Mouse (Mus musculus) stomach, embryonic 14.5 days (tissue): ENCODE results near the gene Gm37240. TPM values are rescaled to one million over a fixed set of nuclear protein-coding genes. Genes with fewer than 3 reads are reported as not detected.

ENCODE experiments used
- ATAC-seq: fragments of 200-750 bp; cut with Nextera tagmentation; 2 replicates; pipeline ENCODE4 v1.8.0; 2017; ENCODE audit warnings: low read depth, moderate TSS enrichment; ENCODE audit not compliant: insufficient number of reproducible peaks, insufficient read depth, low FRiP score
- H3K27ac ChIP-seq: fragments of 300-500 bp; sonication (generic); 2 replicates; pipeline ENCODE4 v1.5.1; 2014; ENCODE audit warnings: mild to moderate bottlenecking, low read length, moderate library complexity, mixed read lengths
- H3K27me3 ChIP-seq: fragments of 300-500 bp; sonication (generic); 2 replicates; pipeline ENCODE4 v1.6.1; 2014; ENCODE audit warnings: low read length, control low read depth, mixed read lengths; ENCODE audit not compliant: control insufficient read depth, insufficient read depth
- H3K36me3 ChIP-seq: fragments of 300-500 bp; sonication (generic); 2 replicates; pipeline ENCODE4 v1.6.1; 2014; ENCODE audit warnings: mild to moderate bottlenecking, control low read depth, low read length, moderate library complexity, mixed read lengths; ENCODE audit not compliant: control insufficient read depth, insufficient read depth
- H3K4me1 ChIP-seq: fragments of 300-500 bp; sonication (generic); 2 replicates; pipeline ENCODE4 v1.6.1; 2014; ENCODE audit warnings: low read length, control low read depth, mixed read lengths; ENCODE audit not compliant: control insufficient read depth, insufficient read depth
- H3K4me2 ChIP-seq: fragments of 300-500 bp; sonication (generic); replicated peaks from 2 replicates; pipeline ENCODE4 v1.6.1; 2014; ENCODE audit warnings: low read depth, low read length, control low read depth
- H3K4me3 ChIP-seq: fragments of 300-500 bp; sonication (generic); 2 replicates; pipeline ENCODE4 v1.5.1; 2014; ENCODE audit warnings: low read depth, low read length, control low read depth
- H3K9ac ChIP-seq: fragments of 300-500 bp; sonication (generic); replicated peaks from 2 replicates; pipeline ENCODE4 v1.6.1; 2014; ENCODE audit warnings: low read depth, mild to moderate bottlenecking, control low read depth, low read length, moderate library complexity, mixed read lengths
- H3K9me3 ChIP-seq: fragments of 300-500 bp; sonication (generic); 2 replicates; pipeline ENCODE4 v1.6.1; 2016; ENCODE audit warnings: low read depth, low read length, control low read depth; ENCODE audit not compliant: control insufficient read depth
- WGBS: fragments of 180-500 bp; shearing (Covaris S2); extraction: QIAGEN DNeasy Blood & Tissue Kit; methylation state at CpG from one replicate; pipeline ENCODE4 v1.1.7; 2014; 5-methylcytosine and 5-hydroxymethylcytosine counted together
- polyA plus RNA-seq: library from polyadenylated mRNA; unstranded; fragments of >200 nt; fragmentation: Nextera tagmentation; extraction: Ambion mirVana; gene quantifications from 2 replicates; pipeline ENCODE4 v1.2.1, GENCODE M21; 2014

Gene Gm37240
- polyA plus RNA-seq, 1 experiment from 2014 or later: 9.6 TPM

DNA sequence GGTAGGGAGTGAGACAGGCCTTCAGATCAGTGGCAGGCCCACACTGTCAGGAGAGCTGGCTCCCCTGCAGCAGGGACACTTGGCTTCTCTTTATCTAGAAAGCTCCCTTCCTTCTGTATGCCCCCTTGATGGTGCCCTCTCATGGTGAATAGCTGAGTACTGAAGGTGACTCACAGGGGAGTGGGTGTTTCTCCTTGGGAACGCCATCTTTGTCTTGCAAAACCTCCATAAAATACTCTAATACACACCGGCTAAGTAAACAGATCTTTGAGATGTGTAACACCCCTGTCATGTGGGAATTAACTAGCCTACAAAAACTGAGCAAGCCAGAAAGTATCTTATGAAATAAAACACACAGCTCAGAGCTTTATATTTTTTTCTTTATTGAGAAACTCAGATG lies 510.8 kb downstream of the Gm37240 start:
- 55% methylated on average over 2 of the region's 2 CpGs for WGBS
- H3K9me3 ChIP-seq: no peaks in the 10 kb centered on the region
- no peaks in the 10 kb centered on the region for H3K27me3 ChIP-seq
- H3K4me2 ChIP-seq: no peak overlapping the region
- no peak overlapping the region for H3K9ac ChIP-seq
- H3K36me3 ChIP-seq: no peaks in the 10 kb centered on the region
- ATAC-seq: no peak
- H3K27ac ChIP-seq: no peak overlapping the region
- H3K4me1 ChIP-seq: no peaks in the 10 kb centered on the region
- no peak overlapping the region for H3K4me3 ChIP-seq

DNA sequence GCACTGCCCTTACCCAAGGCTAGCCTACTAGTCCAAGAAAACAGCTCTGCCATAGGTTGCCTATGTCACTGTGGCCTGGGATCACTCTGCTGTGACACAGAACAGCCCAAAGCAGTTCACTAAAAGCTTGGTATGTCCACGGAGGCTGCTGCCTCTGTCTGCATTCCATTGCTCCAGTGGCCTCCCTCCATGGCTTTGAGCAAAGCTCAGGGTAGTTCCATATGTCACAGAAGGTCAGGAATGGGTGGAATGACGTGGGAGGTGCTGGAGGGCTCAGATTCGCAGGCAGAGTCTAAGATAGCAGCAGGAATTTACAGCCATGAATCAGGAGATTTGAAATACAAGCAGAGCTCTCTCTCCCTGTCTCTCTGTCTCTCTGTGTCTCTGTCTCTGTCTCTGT lies 514.3 kb downstream of the Gm37240 start:
- WGBS: 6% methylated on average over 3 of the region's 3 CpGs
- Histone ChIP-seq H3K4me2 (no peak overlapping the region), H3K4me3 (no peak overlapping the region), H3K27ac (no peak overlapping the region), H3K4me1 (no peaks in the 10 kb centered on the region), H3K36me3 (no peaks in the 10 kb centered on the region), H3K27me3 (no peaks in the 10 kb centered on the region), H3K9ac (no peak overlapping the region), H3K9me3 (no peaks in the 10 kb centered on the region)
- ATAC-seq: no peak

DNA sequence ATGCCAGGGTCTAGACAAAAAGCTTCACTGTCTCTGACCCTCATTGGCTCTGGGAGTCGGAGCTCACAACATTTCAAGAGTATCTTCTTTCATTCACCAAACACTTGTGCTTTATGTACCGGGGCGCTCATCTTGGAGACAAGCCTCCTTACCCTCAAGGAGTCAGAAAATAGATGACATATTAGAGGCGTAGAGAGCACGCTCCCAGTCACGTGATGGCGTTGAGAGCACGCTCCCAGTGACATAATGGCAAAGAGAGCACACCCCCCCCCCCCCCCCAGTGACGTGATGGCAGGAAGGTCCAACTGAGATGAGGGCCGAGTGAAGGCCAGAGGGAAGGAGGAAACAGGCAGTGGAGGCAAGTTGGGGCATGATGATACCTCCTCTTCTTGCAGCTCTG lies 517.5 kb downstream of the Gm37240 start:
- no peak overlapping the region for H3K9ac ChIP-seq
- ATAC-seq: no peak
- no peak overlapping the region for H3K27ac ChIP-seq
- WGBS: 91% methylated on average over 9 of the region's 10 CpGs
- no peaks in the 10 kb centered on the region for H3K4me1 ChIP-seq
- H3K27me3 ChIP-seq: no peaks in the 10 kb centered on the region
- H3K9me3 ChIP-seq: no peaks in the 10 kb centered on the region
- no peak overlapping the region for H3K4me3 ChIP-seq
- no peak overlapping the region for H3K4me2 ChIP-seq
- H3K36me3 ChIP-seq: no peaks in the 10 kb centered on the region

DNA sequence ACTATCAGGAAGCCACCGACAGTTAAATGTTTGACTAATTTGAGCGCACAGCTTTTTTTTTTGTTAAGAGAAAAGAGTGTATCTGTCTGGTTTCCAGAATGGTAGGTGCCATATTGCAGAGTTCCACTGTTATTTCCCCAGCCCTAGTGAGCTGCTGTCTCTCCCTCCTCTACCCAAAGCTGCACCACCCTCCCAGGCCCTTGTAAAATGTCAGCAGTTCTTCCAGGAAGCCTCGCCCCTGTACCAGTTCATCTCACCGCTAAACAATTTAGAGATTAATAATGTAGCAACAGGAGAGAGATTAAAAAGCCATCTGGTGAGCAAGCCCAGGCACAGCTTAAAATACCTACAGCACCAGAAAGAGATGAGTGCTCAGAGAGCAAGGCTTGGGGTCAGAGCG lies 518.2 kb downstream of the Gm37240 start:
- ATAC-seq: no peak

DNA sequence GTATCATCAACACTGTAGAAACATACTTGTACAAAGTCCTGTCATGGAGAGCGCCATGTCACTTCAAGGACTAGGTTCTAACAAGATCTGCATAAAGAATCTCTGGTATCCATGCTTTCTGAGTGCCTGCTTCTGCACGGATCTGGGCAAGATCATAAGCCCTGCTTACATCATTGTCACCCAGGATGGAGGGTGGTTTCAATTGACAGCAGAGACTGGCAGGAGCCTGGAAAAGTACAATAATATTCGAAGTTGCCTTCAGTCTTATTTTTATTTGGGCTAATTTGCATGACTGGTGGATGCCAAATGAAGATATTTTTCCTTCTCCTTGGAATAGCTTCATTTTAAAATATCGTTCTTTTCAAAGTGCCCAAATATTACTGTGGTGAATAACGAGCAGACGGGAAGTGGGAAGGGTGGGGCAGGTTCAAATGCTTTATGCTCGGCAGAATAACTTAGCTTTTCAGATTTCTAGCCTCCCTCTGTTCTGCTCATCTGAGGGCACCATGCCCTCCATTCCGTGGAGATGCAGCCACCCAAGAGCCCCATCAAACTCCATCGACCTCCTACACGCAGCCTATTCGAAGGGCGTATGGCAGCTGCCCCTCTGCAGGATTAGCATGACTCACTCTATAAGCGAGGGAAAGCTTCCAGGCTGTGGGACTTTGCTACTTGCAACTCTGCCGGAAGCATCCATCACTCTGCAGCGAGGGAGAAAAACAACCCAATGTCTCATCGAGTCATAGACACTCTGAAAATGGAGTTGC lies 518.8 kb downstream of the Gm37240 start:
- Histone ChIP-seq H3K27me3 (no peaks in the 10 kb centered on the region), H3K4me3 (no peak overlapping the region), H3K36me3 (no peaks in the 10 kb centered on the region), H3K4me1 (no peaks in the 10 kb centered on the region), H3K4me2 (no peak overlapping the region), H3K9me3 (no peaks in the 10 kb centered on the region), H3K9ac (no peak overlapping the region), H3K27ac (no peak overlapping the region)
- 59% methylated on average over 16 of the region's 16 CpGs for WGBS
- no peak for ATAC-seq

More for the DNA sequence above, 518.2 kb downstream of the Gm37240 start:
- H3K27ac ChIP-seq: no peak overlapping the region
- no peaks in the 10 kb centered on the region for H3K36me3 ChIP-seq
- no peak overlapping the region for H3K9ac ChIP-seq
- H3K4me3 ChIP-seq: no peak overlapping the region
- no peaks in the 10 kb centered on the region for H3K9me3 ChIP-seq
- H3K27me3 ChIP-seq: no peaks in the 10 kb centered on the region
- H3K4me1 ChIP-seq: no peaks in the 10 kb centered on the region
- 59% methylated on average over 5 of the region's 5 CpGs for WGBS
- no peak overlapping the region for H3K4me2 ChIP-seq

DNA sequence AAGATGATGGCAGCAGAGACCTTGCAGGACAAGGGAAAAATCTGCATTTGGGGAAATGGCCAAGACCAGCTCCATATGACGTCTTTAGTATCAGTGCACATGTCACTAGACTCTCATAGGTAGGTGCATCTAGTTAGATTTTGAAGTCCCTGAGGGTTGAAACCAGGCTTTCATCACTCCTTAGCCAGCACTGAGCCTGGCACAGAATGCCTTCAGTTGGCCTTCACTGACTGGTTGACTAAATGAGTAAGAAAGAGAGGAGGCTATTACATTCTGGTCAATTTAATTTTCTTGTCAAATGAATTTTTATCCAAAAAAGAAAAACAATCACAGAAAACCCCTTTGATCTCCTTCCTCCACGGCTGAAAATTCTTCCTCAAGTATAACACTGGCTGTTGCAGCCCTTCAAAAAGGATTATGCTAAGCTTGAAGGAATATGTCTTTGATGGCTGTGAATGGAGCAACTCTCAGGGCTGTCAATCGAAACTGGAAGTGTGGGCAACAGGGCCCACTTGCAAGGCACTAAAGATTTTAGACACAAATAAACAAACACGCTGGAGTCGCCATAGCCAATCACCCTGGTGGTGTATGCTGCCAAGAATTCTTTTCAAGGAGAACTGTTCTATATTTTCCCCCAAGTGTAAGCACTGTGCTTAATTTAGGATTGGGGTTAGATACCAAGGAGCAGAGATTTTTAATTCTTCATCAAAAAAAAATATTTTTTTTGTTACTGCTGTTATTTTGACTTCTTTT lies 522.6 kb downstream of the Gm37240 start:
- Histone ChIP-seq H3K4me1 (no peaks in the 10 kb centered on the region), H3K9ac (no peak overlapping the region), H3K4me3 (no peak overlapping the region), H3K36me3 (no peaks in the 10 kb centered on the region), H3K27ac (no peak overlapping the region), H3K9me3 (no peaks in the 10 kb centered on the region), H3K27me3 (no peaks in the 10 kb centered on the region), H3K4me2 (no peak overlapping the region)
- no peak for ATAC-seq
- WGBS: 69% methylated on average over 5 of the region's 5 CpGs

DNA sequence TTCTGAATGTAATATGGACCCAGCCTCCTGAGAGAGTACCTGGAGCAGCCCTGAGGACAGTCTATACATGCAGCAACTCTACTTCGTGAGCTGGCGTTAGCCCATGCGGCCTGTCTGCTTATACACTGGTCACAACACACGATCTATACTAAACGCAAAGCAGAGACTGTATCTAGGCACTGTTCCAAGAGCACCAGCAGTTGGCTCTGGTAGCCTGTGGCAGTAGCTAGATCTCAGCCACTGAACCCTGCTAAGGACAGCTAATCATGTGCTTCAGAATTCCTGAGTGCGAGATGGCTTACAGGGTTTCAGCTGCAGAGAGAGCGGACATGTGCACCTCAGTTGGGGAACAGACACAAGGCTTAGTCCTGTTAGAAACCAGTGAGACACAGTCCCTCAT lies 524.4 kb downstream of the Gm37240 start:
- no peak overlapping the region for H3K27ac ChIP-seq
- no peak overlapping the region for H3K9ac ChIP-seq
- H3K36me3 ChIP-seq: no peaks in the 10 kb centered on the region
- H3K4me1 ChIP-seq: no peaks in the 10 kb centered on the region
- no peaks in the 10 kb centered on the region for H3K9me3 ChIP-seq
- no peak overlapping the region for H3K4me2 ChIP-seq
- 65% methylated on average over 7 of the region's 7 CpGs for WGBS
- no peak overlapping the region for H3K4me3 ChIP-seq
- no peak for ATAC-seq
- H3K27me3 ChIP-seq: no peaks in the 10 kb centered on the region

DNA sequence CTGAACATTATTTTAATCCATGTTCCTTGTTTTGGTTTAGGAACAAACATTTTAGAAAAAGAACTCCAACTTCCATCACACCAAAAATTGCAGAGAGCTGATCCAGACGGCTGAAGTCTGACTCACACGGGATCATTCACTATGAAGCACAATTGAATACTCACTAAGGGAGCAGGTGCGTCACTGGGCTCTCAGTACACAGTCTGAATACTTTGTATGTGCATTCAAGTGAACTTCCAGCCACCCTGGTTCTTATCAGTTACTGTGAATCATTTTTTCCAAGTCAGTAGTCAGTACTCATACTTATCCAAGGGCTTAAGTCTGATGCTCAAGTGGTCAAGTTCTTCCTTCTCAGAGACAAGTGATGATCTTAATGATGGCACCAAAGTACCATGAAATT lies 530.9 kb downstream of the Gm37240 start:
- Histone ChIP-seq H3K9me3 (no peaks in the 10 kb centered on the region), H3K9ac (no peak overlapping the region), H3K4me3 (no peak overlapping the region), H3K4me2 (no peak overlapping the region), H3K27me3 (no peaks in the 10 kb centered on the region), H3K4me1 (no peaks in the 10 kb centered on the region), H3K27ac (no peak overlapping the region), H3K36me3 (no peaks in the 10 kb centered on the region)
- no peak for ATAC-seq
- WGBS: 78% methylated on average over 3 of the region's 3 CpGs
